Mouse (Mus musculus) ES-Bruce4 (cell line): Measurements from ENCODE around the gene Eapp. TPM values are rescaled to one million over a fixed set of nuclear protein-coding genes. Genes with fewer than 3 reads are reported as not detected.

ENCODE experiments used
- H3K27ac ChIP-seq: 2 replicates; pipeline ENCODE4 v1.5.1; 2012; ENCODE audit warnings: low read length, inconsistent platforms; ENCODE audit not compliant: insufficient read depth
- H3K27me3 ChIP-seq: 2 replicates; pipeline ENCODE4 v1.6.1; 2012; ENCODE audit warnings: mild to moderate bottlenecking, low read length, inconsistent platforms; ENCODE audit not compliant: control insufficient read depth, poor library complexity, insufficient read depth, severe bottlenecking
- H3K36me3 ChIP-seq: 2 replicates; pipeline ENCODE4 v1.6.1; 2012; ENCODE audit warnings: inconsistent platforms, mild to moderate bottlenecking, low read length, moderate library complexity; ENCODE audit not compliant: control insufficient read depth, poor library complexity, insufficient read depth, severe bottlenecking
- H3K4me1 ChIP-seq: one replicate; pipeline ENCODE4 v1.8.1; 2011; ENCODE audit warnings: low read length; ENCODE audit not compliant: control insufficient read depth, insufficient read depth
- H3K4me3 ChIP-seq: 2 replicates; pipeline ENCODE4 v1.5.1; 2011; ENCODE audit warnings: low read depth, mild to moderate bottlenecking, low read length
- H3K9ac ChIP-seq: 2 replicates; pipeline ENCODE4 v1.6.1; 2012; ENCODE audit warnings: low read depth, mild to moderate bottlenecking, inconsistent platforms; ENCODE audit not compliant: poor library complexity, severe bottlenecking
- H3K9me3 ChIP-seq: replicated peaks from 2 replicates; pipeline ENCODE4 v1.6.1; 2012; ENCODE audit warnings: mild to moderate bottlenecking, low read length, inconsistent platforms; ENCODE audit not compliant: control insufficient read depth, poor library complexity, insufficient read depth, severe bottlenecking
- CTCF ChIP-seq: IDR thresholded peaks from one replicate; pipeline ENCODE4 v1.8.1; 2011; ENCODE audit warnings: low read depth, low read length
- EP300 ChIP-seq: IDR thresholded peaks from 2 replicates; pipeline ENCODE4 v1.6.1; 2011; ENCODE audit warnings: low read depth, low read length; ENCODE audit not compliant: insufficient read depth
- POLR2A ChIP-seq: IDR thresholded peaks from one replicate; pipeline ENCODE4 v1.8.1; 2011; ENCODE audit warnings: low read length; ENCODE audit not compliant: insufficient read depth
- polyA plus RNA-seq: library from polyadenylated mRNA; stranded (reverse); fragments of >200 nt; gene quantifications from 2 replicates; pipeline ENCODE4 v1.2.4, GENCODE M21; 2011; ENCODE audit warnings: low read depth; ENCODE audit not compliant: missing spikeins, insufficient read depth, insufficient read length

Eapp gene
- polyA plus RNA-seq, 1 experiment, result 46.6 TPM

- no peak overlapping the region for H3K27ac ChIP-seq
- no peak for TF ChIP-seq CTCF
- TF ChIP-seq EP300, result no peak
- no peak for TF ChIP-seq POLR2A
- H3K4me3 ChIP-seq, result no peak overlapping the region
- no peaks in the 10 kb centered on the region for H3K4me1 ChIP-seq
- H3K9ac ChIP-seq, result no peak overlapping the region
- no peaks in the 10 kb centered on the region for H3K36me3 ChIP-seq
- no peaks in the 10 kb centered on the region; the same call in 1 of the 2 replicates for H3K27me3 ChIP-seq
- H3K9me3 ChIP-seq, result no peaks in the 10 kb centered on the region
Measured at GRCm38 (mm10) chr12:54657951-54658350, 37.7 kb downstream of the Eapp start.

GRCm38 (mm10) chr12:54657226-54657625 lies 38.5 kb downstream of the Eapp start:
- peak overlapping the region; percentile 64 for H3K4me3 ChIP-seq
- TF ChIP-seq POLR2A, result no peak
- H3K9ac ChIP-seq, result peak overlapping the region; percentile 20; the same call in 1 of the 2 replicates

GRCm38 (mm10) chr12:54656396-54657171 lies 39.1 kb downstream of the Eapp start, which contains the start of gene Sptssa:
TSS of gene Sptssa (minus strand) at chr12:54656573.
- H3K27ac ChIP-seq, result 0 out of 2 replicates have a peak within 1 kb of the TSS, but pooled peaks have one; percentile 2
- H3K4me1 ChIP-seq, result no peaks in the 10 kb centered on the region
- H3K9me3 ChIP-seq, result no peaks in the 10 kb centered on the region
- TF ChIP-seq POLR2A (peak; percentile 51), CTCF (no peak), EP300 (no peak)
- H3K27me3 ChIP-seq, result no peaks in the 10 kb centered on the region
- peak within 1 kb of the TSS; percentile 96 for H3K4me3 ChIP-seq
- peak within 1 kb of the TSS; percentile 77 for H3K9ac ChIP-seq
- H3K36me3 ChIP-seq, result no peaks in the 10 kb centered on the region

More at GRCm38 (mm10) chr12:54657226-54657625, 38.5 kb downstream of the Eapp start:
- Histone ChIP-seq H3K27ac (no peak overlapping the region), H3K36me3 (no peaks in the 10 kb centered on the region), H3K9me3 (no peaks in the 10 kb centered on the region), H3K4me1 (no peaks in the 10 kb centered on the region), H3K27me3 (no peaks in the 10 kb centered on the region; the same call in 1 of the 2 replicates)

- H3K4me3 ChIP-seq, result peak overlapping the region; percentile 96
- 0 out of 2 replicates have a peak overlapping the region, but pooled peaks have one; percentile 2 for H3K27ac ChIP-seq
- peak overlapping the region; percentile 77 for H3K9ac ChIP-seq
- H3K9me3 ChIP-seq, result no peaks in the 10 kb centered on the region
- no peaks in the 10 kb centered on the region for H3K27me3 ChIP-seq
- H3K4me1 ChIP-seq, result no peaks in the 10 kb centered on the region
- H3K36me3 ChIP-seq, result no peaks in the 10 kb centered on the region
- TF ChIP-seq POLR2A (no peak), CTCF (no peak), EP300 (no peak)
Measured at GRCm38 (mm10) chr12:54656039-54656395, 39.7 kb downstream of the Eapp start.

GRCm38 (mm10) chr12:54655292-54656038 lies 40.2 kb downstream of the Eapp start:
- Histone ChIP-seq H3K9ac (peak overlapping the region; percentile 77), H3K4me1 (no peaks in the 10 kb centered on the region), H3K36me3 (no peaks in the 10 kb centered on the region), H3K27me3 (no peaks in the 10 kb centered on the region), H3K4me3 (peak overlapping the region; percentile 96), H3K9me3 (no peaks in the 10 kb centered on the region), H3K27ac (0 out of 2 replicates have a peak overlapping the region, but pooled peaks have one; percentile 2)
- no peak for TF ChIP-seq EP300
- no peak for TF ChIP-seq CTCF
- no peak for TF ChIP-seq POLR2A
